Mouse (Mus musculus) spleen, postnatal 10 days (tissue): ENCODE results near the gene Gm3115.
"Not testable (repeated sequence)": the region's sequence is repeated elsewhere in the genome, so short reads cannot be mapped to it uniquely, and the experiment has no call there.

Experiments used
- DNase-seq, 2 experiments: peaks; one replicate each; pipeline ENCODE4 v3.0.0; 2021 to 2022; ENCODE audit warnings: low spot score in 2 of 2

Gm3115 gene

GRCm38 (mm10) chr14:4083820-4084219 lies at the start of gene Gm3115:
Gene Gm3115, plus strand, starts transcription at chr14:4084120.
- not testable (repeated sequence) for DNase-seq

- not testable (repeated sequence) for DNase-seq
These were observed 26.5 kb downstream of the Gm3115 start, which contains the start of gene Gm8108 for GRCm38 (mm10) chr14:4110426-4110825. Gene Gm8108, plus strand, starts transcription at chr14:4110526.

GRCm38 (mm10) chr14:4141646-4142045 lies 57.7 kb downstream of the Gm3115 start:
- DNase-seq = peak in 1 of 2 experiments; percentile 12
